Mouse (Mus musculus): ENCODE results near the gene Cenpm. TPM values are rescaled to one million over a fixed set of nuclear protein-coding genes. Genes with fewer than 3 reads are reported as not detected.

Gene Cenpm
- polyA plus RNA-seq (2015; fragmentation: Nextera tagmentation; extraction: Ambion mirVana), result 51.0 and 57.6 TPM in 2 replicates

GRCm38 (mm10) chr15:82244115-82244804 lies at the start of gene Cenpm:
TSS of gene Cenpm (minus strand) at chr15:82244748.
- Histone ChIP-seq H3K27me3 (replicated peaks) (no peaks in the 10 kb centered on the region), H3K4me2 (peak within 1 kb of the TSS; percentile 98), H3K4me3 (replicated peaks) (peak within 1 kb of the TSS; percentile 76), H3K9ac (peak within 1 kb of the TSS; percentile 43), H3K27ac (peak within 1 kb of the TSS; percentile 72), H3K9me3 (no peaks in the 10 kb centered on the region), H3K4me1 (peaks cover 9% of the 10 kb centered on the region), H3K36me3 (no peaks in the 10 kb centered on the region)
- under 1% methylated on average over 65 of the region's 65 CpGs for WGBS
- peak; percentile 97 for ATAC-seq (ENCODE audit: insufficient read depth, low FRiP score, low read depth)

- Histone ChIP-seq H3K27ac (no peak overlapping the region), H3K36me3 (no peaks in the 10 kb centered on the region), H3K9me3 (no peaks in the 10 kb centered on the region), H3K9ac (no peak overlapping the region), H3K27me3 (replicated peaks) (no peaks in the 10 kb centered on the region), H3K4me2 (peak overlapping the region; percentile 4; the same call in 1 of the 2 replicates), H3K4me3 (replicated peaks) (no peak overlapping the region), H3K4me1 (peaks cover 13% of the 10 kb centered on the region; the same call in 1 of the 2 replicates)
- no peak for ATAC-seq (ENCODE audit: insufficient read depth, low FRiP score, low read depth)
- 37% methylated on average over 8 of the region's 8 CpGs for WGBS
Measured at GRCm38 (mm10) chr15:82294059-82294458, 49.5 kb upstream of the Cenpm start.

DNA sequence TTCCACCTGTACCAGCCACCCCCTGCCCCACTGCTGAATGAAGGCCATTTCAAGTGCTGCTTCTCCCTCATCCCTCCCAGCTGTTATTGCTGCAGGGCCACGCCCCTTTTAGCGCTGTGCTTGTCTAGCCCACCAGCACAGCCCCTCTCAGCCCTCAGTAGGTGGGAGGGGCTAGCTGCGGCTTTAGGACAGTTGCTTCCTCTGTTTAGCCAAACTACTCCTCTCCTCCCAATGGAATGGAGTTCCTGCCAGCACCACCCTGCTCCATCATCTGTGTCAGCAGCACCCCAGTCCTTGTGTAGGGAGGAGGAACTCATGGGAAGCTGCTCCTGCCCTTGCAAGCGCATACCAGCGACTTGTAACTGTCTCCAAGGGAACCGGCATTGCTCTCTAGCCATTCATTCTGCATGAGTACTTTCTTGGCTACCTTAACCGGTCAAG lies 48.7 kb upstream of the Cenpm start:
- 13% methylated on average over 7 of the region's 7 CpGs for WGBS
- Histone ChIP-seq H3K4me1 (peaks cover 13% of the 10 kb centered on the region; the same call in 1 of the 2 replicates), H3K27me3 (replicated peaks) (no peaks in the 10 kb centered on the region), H3K4me2 (peak overlapping the region; percentile 45), H3K36me3 (no peaks in the 10 kb centered on the region), H3K4me3 (replicated peaks) (0 out of 2 replicates have a peak overlapping the region, but pooled peaks have one; percentile 2), H3K27ac (no peak overlapping the region), H3K9me3 (no peaks in the 10 kb centered on the region), H3K9ac (no peak overlapping the region)
- peak; percentile 50 for ATAC-seq (ENCODE audit: insufficient read depth, low FRiP score, low read depth)

DNA sequence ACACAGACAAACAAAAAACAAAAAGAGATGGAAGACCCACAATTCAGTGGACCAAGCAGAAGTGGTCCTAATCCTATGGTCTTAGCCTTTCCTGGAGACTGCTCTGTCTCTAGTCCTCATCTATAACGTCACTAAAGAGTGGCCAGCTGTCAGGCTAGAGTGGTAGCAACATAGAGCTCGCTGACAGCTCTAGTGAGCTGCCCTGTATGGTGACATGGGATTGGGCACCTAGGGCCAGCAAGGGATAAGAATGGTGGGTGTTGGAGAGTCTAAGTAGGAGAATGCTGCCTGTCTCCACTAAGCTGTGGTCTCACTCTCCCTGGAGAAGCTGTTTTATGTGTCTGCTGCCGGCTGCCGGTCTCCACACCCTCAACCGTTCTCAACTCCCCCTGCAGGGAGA lies 48.3 kb upstream of the Cenpm start:
- H3K27ac ChIP-seq, result no peak overlapping the region
- H3K4me2 ChIP-seq, result peak overlapping the region; percentile 45; the same call in 1 of the 2 replicates
- peaks cover 13% of the 10 kb centered on the region; the same call in 1 of the 2 replicates for H3K4me1 ChIP-seq
- no peak for ATAC-seq (ENCODE audit: insufficient read depth, low FRiP score, low read depth)
- 24% methylated on average over 5 of the region's 5 CpGs for WGBS
- H3K9me3 ChIP-seq, result no peaks in the 10 kb centered on the region
- H3K9ac ChIP-seq, result no peak overlapping the region
- no peaks in the 10 kb centered on the region for H3K36me3 ChIP-seq
- no peaks in the 10 kb centered on the region for H3K27me3 ChIP-seq (replicated peaks)
- H3K4me3 ChIP-seq (replicated peaks), result no peak overlapping the region

DNA sequence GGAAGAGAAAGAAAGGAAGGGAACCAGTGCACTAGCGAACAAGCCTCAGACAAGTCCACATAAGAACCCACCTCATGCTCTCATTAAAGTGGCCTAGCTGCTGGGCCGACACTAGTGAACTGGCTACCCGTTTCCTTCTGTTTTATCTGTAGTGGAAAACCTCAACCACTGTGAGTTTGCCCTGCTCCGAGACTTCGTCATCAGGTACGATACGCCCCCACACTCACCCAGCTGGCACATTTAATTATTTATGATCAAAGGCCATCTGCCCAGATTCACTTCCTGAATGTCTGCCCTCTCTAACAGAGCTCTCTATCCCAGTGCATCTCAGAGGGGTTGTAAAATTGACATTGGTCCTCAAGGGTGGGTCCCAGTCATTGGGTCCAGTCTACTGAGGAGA lies 45.7 kb upstream of the Cenpm start:
- H3K4me3 ChIP-seq (replicated peaks), result no peak overlapping the region
- no peaks in the 10 kb centered on the region for H3K36me3 ChIP-seq
- H3K9ac ChIP-seq, result no peak overlapping the region
- no peak for ATAC-seq (ENCODE audit: insufficient read depth, low FRiP score, low read depth)
- H3K27ac ChIP-seq, result no peak overlapping the region
- H3K9me3 ChIP-seq, result no peaks in the 10 kb centered on the region
- no peaks in the 10 kb centered on the region for H3K27me3 ChIP-seq (replicated peaks)
- peaks cover 13% of the 10 kb centered on the region; the same call in 1 of the 2 replicates for H3K4me1 ChIP-seq
- no peak overlapping the region for H3K4me2 ChIP-seq
- 94% methylated on average over 7 of the region's 7 CpGs for WGBS

DNA sequence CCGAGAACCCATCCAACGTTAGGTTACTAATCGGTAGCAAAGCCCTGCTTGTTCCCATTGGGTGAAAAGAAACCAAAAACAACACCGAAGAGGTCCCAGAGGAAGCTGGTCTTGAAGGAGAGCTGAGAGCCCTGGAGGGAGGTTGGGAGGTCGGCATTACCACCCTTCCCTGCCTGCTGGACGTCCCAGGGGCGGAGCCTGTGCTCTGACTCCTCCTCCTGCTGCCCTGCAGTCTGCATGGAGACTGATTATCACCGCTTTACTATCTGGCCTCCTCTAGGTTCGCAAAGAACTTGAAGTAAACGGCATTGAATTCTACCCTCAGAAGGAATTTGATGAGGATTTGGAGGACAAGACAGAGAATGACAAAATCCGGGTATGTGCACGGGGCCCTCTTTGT lies 41.6 kb upstream of the Cenpm start:
- Histone ChIP-seq H3K4me1 (no peaks in the 10 kb centered on the region), H3K9ac (no peak overlapping the region), H3K4me2 (no peak overlapping the region), H3K9me3 (no peaks in the 10 kb centered on the region), H3K4me3 (replicated peaks) (no peak overlapping the region), H3K27me3 (replicated peaks) (no peaks in the 10 kb centered on the region), H3K27ac (no peak overlapping the region), H3K36me3 (no peaks in the 10 kb centered on the region)
- no peak for ATAC-seq (ENCODE audit: insufficient read depth, low FRiP score, low read depth)
- WGBS, result 58% methylated on average over 12 of the region's 12 CpGs

GRCm38 (mm10) chr15:82280638-82281037 lies 36.1 kb upstream of the Cenpm start:
- no peak overlapping the region for H3K9ac ChIP-seq
- H3K27ac ChIP-seq, result no peak overlapping the region
- peaks cover 6% of the 10 kb centered on the region; the same call in 1 of the 2 replicates for H3K4me1 ChIP-seq
- H3K27me3 ChIP-seq (replicated peaks), result peaks cover 9% of the 10 kb centered on the region
- no peak overlapping the region for H3K4me3 ChIP-seq (replicated peaks)
- H3K9me3 ChIP-seq, result no peaks in the 10 kb centered on the region
- WGBS, result 68% methylated on average over 4 of the region's 4 CpGs
- H3K4me2 ChIP-seq, result no peak overlapping the region
- ATAC-seq (ENCODE audit: insufficient read depth, low FRiP score, low read depth), result no peak
- H3K36me3 ChIP-seq, result no peaks in the 10 kb centered on the region

GRCm38 (mm10) chr15:82277591-82277990 lies 33.0 kb upstream of the Cenpm start:
- ATAC-seq (ENCODE audit: insufficient read depth, low FRiP score, low read depth), result no peak
- H3K36me3 ChIP-seq, result no peaks in the 10 kb centered on the region
- WGBS, result 68% methylated on average over 5 of the region's 5 CpGs
- H3K9ac ChIP-seq, result no peak overlapping the region
- peaks cover 35% of the 10 kb centered on the region for H3K27me3 ChIP-seq (replicated peaks)
- H3K4me3 ChIP-seq (replicated peaks), result no peak overlapping the region
- H3K9me3 ChIP-seq, result no peaks in the 10 kb centered on the region
- H3K4me2 ChIP-seq, result no peak overlapping the region
- no peak overlapping the region for H3K27ac ChIP-seq
- H3K4me1 ChIP-seq, result peaks cover 17% of the 10 kb centered on the region

DNA sequence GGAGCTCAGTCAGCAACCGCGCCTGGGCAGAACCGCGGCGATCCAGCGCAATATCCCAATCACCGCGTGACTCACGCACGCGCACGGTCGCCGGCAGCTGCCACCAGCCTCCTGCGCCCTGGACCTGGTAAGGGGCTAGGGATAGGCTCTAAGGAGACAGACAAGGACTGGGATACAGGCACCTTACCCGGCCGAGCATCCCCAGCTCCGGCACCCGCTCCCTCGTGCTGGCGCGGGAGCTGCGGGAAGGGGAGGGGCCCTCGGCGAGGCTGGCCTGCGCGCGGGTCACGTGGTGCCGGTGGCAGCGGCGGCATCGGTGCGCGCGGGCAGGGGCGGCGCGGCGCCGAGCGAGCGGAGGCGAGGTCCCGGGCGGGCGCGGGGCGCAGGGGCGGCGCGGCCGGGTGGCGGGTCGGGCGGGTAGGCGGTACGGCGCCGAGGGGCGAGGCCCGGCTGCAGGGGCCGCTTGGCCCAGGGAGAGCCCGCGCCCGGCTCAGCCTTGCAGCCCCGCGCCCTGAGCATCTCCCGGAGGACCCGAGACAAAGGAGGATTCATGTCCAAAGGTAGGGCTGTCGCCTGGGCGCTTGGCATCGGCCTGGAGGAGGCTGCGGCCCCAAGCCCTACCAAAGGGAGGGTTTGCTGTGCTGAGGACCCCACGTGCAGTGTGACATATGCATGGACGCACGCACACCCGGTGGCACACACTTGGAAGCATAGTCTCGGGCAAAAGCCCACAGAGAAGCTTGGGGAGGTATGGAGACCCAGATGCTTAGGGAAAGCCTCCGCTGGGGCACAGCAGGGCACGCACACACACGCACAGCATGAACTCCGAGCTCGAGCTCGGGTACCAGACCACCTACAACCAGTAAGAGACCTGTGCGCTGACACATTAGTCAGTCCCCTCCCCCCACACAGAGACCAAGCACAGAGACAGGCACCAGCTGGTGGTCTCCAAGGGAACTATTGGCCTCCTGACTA lies 30.7 kb upstream of the Cenpm start:
- Histone ChIP-seq H3K9ac (peak overlapping the region; percentile 52), H3K9me3 (no peaks in the 10 kb centered on the region), H3K27me3 (replicated peaks) (peaks cover 40% of the 10 kb centered on the region), H3K4me3 (replicated peaks) (peak overlapping the region; percentile 53), H3K27ac (no peak overlapping the region), H3K36me3 (no peaks in the 10 kb centered on the region), H3K4me1 (peaks cover 17% of the 10 kb centered on the region), H3K4me2 (peak overlapping the region; percentile 97)
- ATAC-seq (ENCODE audit: insufficient read depth, low FRiP score, low read depth), result 0 out of 2 replicates have a peak, but pooled peaks have one; percentile 12
- WGBS, result under 1% methylated on average over 85 of the region's 86 CpGs

DNA sequence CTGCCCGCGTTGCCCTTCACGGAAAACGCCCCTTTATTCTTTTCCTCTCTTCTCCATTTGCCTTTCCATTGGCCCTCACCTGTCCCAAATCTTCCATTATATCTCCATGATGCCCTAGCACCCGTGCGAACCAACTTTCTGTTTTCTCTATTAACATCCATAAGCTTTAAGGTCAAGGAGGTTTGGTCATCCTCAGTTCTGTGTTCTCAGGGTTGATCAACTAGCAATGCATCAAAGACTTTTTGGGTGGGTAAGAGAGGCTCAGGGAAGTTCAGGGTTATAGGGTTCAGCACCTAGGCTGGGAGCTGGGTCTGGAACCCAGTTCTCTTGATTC lies 30.0 kb upstream of the Cenpm start, which contains the start of gene Sept3:
TSS of gene Sept3 (plus strand) at position 301 of the 334 bp plus-strand sequence.
- peak within 1 kb of the TSS; percentile 53 for H3K4me3 ChIP-seq (replicated peaks)
- no peak within 1 kb of the TSS for H3K27ac ChIP-seq
- ATAC-seq (ENCODE audit: insufficient read depth, low FRiP score, low read depth), result no peak
- H3K9ac ChIP-seq, result peak within 1 kb of the TSS; percentile 52
- H3K4me1 ChIP-seq, result peaks cover 17% of the 10 kb centered on the region
- H3K36me3 ChIP-seq, result no peaks in the 10 kb centered on the region
- H3K9me3 ChIP-seq, result no peaks in the 10 kb centered on the region
- 35% methylated on average over 6 of the region's 6 CpGs for WGBS
- peak within 1 kb of the TSS; percentile 97 for H3K4me2 ChIP-seq
- H3K27me3 ChIP-seq (replicated peaks), result peaks cover 40% of the 10 kb centered on the region

- no peak overlapping the region for H3K4me3 ChIP-seq (replicated peaks)
- H3K4me2 ChIP-seq, result no peak overlapping the region
- H3K9ac ChIP-seq, result no peak overlapping the region
- no peak overlapping the region for H3K27ac ChIP-seq
- no peaks in the 10 kb centered on the region for H3K36me3 ChIP-seq
- peaks cover 40% of the 10 kb centered on the region for H3K27me3 ChIP-seq (replicated peaks)
- no peak for ATAC-seq (ENCODE audit: insufficient read depth, low FRiP score, low read depth)
- H3K9me3 ChIP-seq, result no peaks in the 10 kb centered on the region
- WGBS, result 82% methylated on average over 6 of the region's 6 CpGs
- H3K4me1 ChIP-seq, result peaks cover 17% of the 10 kb centered on the region
Measured at GRCm38 (mm10) chr15:82272295-82272694, 27.7 kb upstream of the Cenpm start.

Measured in stomach, embryonic 15.5 days (tissue).